Mouse (Mus musculus) lung, adult 2 months (tissue): ENCODE measurements around the gene Kng2.
"Not testable (repeated sequence)": the region's sequence is repeated elsewhere in the genome, so short reads cannot be mapped to it uniquely, and the experiment has no call there.

Experiments
- CTCF ChIP-seq: fragments of 200-500 bp; IDR thresholded peaks from 2 replicates; pipeline ENCODE4 v1.5.1; 2011; ENCODE audit warnings: mild to moderate bottlenecking, low read length, control low read depth; ENCODE audit not compliant: insufficient read depth
- POLR2A ChIP-seq: fragments of 200-500 bp; IDR thresholded peaks from 2 replicates; pipeline ENCODE4 v1.6.1; 2011; ENCODE audit warnings: low read depth, mild to moderate bottlenecking, control low read depth, low read length, borderline replicate concordance; ENCODE audit errors: extremely low read depth

- not testable (repeated sequence) for TF ChIP-seq CTCF, POLR2A
Measured at GRCm38 (mm10) chr16:23060781-23061325, 31.6 kb upstream of the Kng2 start.
